Mouse (Mus musculus): ENCODE results near the gene Rnase12. TPM values are rescaled to one million over a fixed set of nuclear protein-coding genes. Genes with fewer than 3 reads are reported as not detected.

The Rnase12 gene
- polyA plus RNA-seq, 1 experiment from 2014 or later: not detected

DNA sequence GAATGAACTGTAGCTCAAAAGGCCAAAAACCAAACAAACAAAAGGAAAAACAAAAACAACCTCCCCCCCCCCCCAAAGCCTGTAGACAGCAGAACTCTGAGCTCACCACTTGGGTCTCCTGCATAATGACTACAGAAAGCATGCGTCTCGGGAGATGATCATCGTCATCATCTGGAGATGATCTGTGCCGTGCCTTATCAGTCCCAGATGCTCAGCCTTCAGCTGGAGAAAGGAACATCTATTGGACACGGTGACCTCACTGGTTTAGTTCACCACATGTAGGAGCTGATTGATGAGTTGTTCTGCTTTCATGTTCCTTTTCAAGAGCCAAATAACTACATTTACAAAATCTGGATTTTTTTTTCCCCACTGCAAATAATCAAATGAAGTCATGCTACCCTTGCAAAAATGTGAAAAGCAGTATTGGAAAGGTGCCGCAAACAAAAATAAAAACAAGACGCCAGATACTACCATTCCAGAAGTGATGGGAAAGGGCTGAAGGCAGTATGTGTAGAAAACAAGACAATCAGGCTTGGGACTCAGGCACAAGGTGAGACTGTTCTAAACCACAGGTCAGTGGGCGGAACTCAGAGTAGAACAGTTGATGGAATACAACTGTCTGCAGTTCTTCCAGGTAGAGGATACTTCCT is 50.2 kb downstream of the Rnase12 start, which contains the start of gene Rnase10:
Rnase10 (plus strand) TSS at position 600 of the 650 bp plus-strand sequence.
- H3K27ac ChIP-seq: no peak within 1 kb of the TSS
- H3K9me3 ChIP-seq (replicated peaks): no peaks in the 10 kb centered on the region
- no peak within 1 kb of the TSS for H3K4me3 ChIP-seq
- H3K4me1 ChIP-seq: no peaks in the 10 kb centered on the region
- H3K36me3 ChIP-seq: no peaks in the 10 kb centered on the region
- H3K9ac ChIP-seq: no peak within 1 kb of the TSS
- no peak for ATAC-seq (ENCODE audit: low FRiP score)
- 80% methylated on average over 8 of the region's 8 CpGs for WGBS
- no peaks in the 10 kb centered on the region for H3K27me3 ChIP-seq
- H3K4me2 ChIP-seq (replicated peaks): no peak within 1 kb of the TSS

Other genes starting within 250 kb of the Rnase12 start
- 0.46 TPM in 1 of 2 replicates, not detected in the other for gene Ccnb1ip1, start 249.9 kb downstream of the Rnase12 start, polyA plus RNA-seq (2016; fragmentation: Nextera tagmentation; extraction: Ambion mirVana)
- gene Parp2, start 249.8 kb downstream of the Rnase12 start, polyA plus RNA-seq (2016; fragmentation: Nextera tagmentation; extraction: Ambion mirVana): 50.8 and 50.9 TPM in 2 replicates
- 6.3 and 6.7 TPM in 2 replicates for gene Tep1, start 187.1 kb downstream of the Rnase12 start, polyA plus RNA-seq (2016; fragmentation: Nextera tagmentation; extraction: Ambion mirVana)
- gene Klhl33, start 160.2 kb downstream of the Rnase12 start, polyA plus RNA-seq (2016; fragmentation: Nextera tagmentation; extraction: Ambion mirVana): 0.39 and 0.51 TPM in 2 replicates
- gene Osgep, start 132.8 kb downstream of the Rnase12 start, polyA plus RNA-seq (2016; fragmentation: Nextera tagmentation; extraction: Ambion mirVana): 108 and 122 TPM in 2 replicates
- gene Apex1, start 132.7 kb downstream of the Rnase12 start, polyA plus RNA-seq (2016; fragmentation: Nextera tagmentation; extraction: Ambion mirVana): 246 and 257 TPM in 2 replicates
- gene Pip4p1, start 126.8 kb downstream of the Rnase12 start, polyA plus RNA-seq (2016; fragmentation: Nextera tagmentation; extraction: Ambion mirVana): 71.8 and 79.8 TPM in 2 replicates
- 38.2 and 39.5 TPM in 2 replicates for gene Pnp, start 126.6 kb downstream of the Rnase12 start, polyA plus RNA-seq (2016; fragmentation: Nextera tagmentation; extraction: Ambion mirVana)
- gene Gm49342, start 113.1 kb downstream of the Rnase12 start, polyA plus RNA-seq (2016; fragmentation: Nextera tagmentation; extraction: Ambion mirVana): not detected in 2 replicates
- gene Pnp2, start 101.7 kb downstream of the Rnase12 start, polyA plus RNA-seq (2016; fragmentation: Nextera tagmentation; extraction: Ambion mirVana): 0.50 and 0.59 TPM in 2 replicates
- gene Rnase10, start 49.9 kb downstream of the Rnase12 start, polyA plus RNA-seq (2016; fragmentation: Nextera tagmentation; extraction: Ambion mirVana): not detected in 2 replicates
- gene Rnase9, start 15.8 kb downstream of the Rnase12 start, polyA plus RNA-seq (2016; fragmentation: Nextera tagmentation; extraction: Ambion mirVana): not detected in 2 replicates
- gene Rnase11, start 7.5 kb downstream of the Rnase12 start, polyA plus RNA-seq (2016; fragmentation: Nextera tagmentation; extraction: Ambion mirVana): not detected in 2 replicates
- not detected in 2 replicates for gene Olfr750, start 16.8 kb upstream of the Rnase12 start, polyA plus RNA-seq (2016; fragmentation: Nextera tagmentation; extraction: Ambion mirVana)
- gene Rnase4, start 33.4 kb upstream of the Rnase12 start, polyA plus RNA-seq (2016; fragmentation: Nextera tagmentation; extraction: Ambion mirVana): 17.8 and 18.7 TPM in 2 replicates
- 3.7 and 4.4 TPM in 2 replicates for gene Ang, start 33.5 kb upstream of the Rnase12 start, polyA plus RNA-seq (2016; fragmentation: Nextera tagmentation; extraction: Ambion mirVana)
- not detected in 2 replicates for gene Eddm3b, start 56.8 kb upstream of the Rnase12 start, polyA plus RNA-seq (2016; fragmentation: Nextera tagmentation; extraction: Ambion mirVana)
- gene Rnase6, start 66.2 kb upstream of the Rnase12 start, polyA plus RNA-seq (2016; fragmentation: Nextera tagmentation; extraction: Ambion mirVana): 0.46 TPM in 1 of 2 replicates, not detected in the other
- gene Rnase1, start 89.1 kb upstream of the Rnase12 start, polyA plus RNA-seq (2016; fragmentation: Nextera tagmentation; extraction: Ambion mirVana): 0.72 TPM in 1 of 2 replicates, not detected in the other
- gene Rnase2b, start 104.6 kb upstream of the Rnase12 start, polyA plus RNA-seq (2016; fragmentation: Nextera tagmentation; extraction: Ambion mirVana): not detected in 2 replicates
- not detected in 2 replicates for gene Ang2, start 141.5 kb upstream of the Rnase12 start, polyA plus RNA-seq (2016; fragmentation: Nextera tagmentation; extraction: Ambion mirVana)
- gene Ear14, start 145.7 kb upstream of the Rnase12 start, polyA plus RNA-seq (2016; fragmentation: Nextera tagmentation; extraction: Ambion mirVana): not detected in 2 replicates
- not detected in 2 replicates for gene Rnase2a, start 198.5 kb upstream of the Rnase12 start, polyA plus RNA-seq (2016; fragmentation: Nextera tagmentation; extraction: Ambion mirVana)